Mouse (Mus musculus): ENCODE measurements around the gene Dpp6. TPM values are rescaled to one million over a fixed set of nuclear protein-coding genes. Genes with fewer than 3 reads are reported as not detected.

The Dpp6 gene
- polyA plus RNA-seq, 1 experiment from 2014 or later = 88.3 TPM

- no peak for ATAC-seq (ENCODE audit: low FRiP score)
- Histone ChIP-seq H3K9me3 (replicated peaks) (no peaks in the 10 kb centered on the region), H3K36me3 (peaks cover 29% of the 10 kb centered on the region), H3K27me3 (replicated peaks) (no peaks in the 10 kb centered on the region), H3K4me3 (replicated peaks) (no peak overlapping the region), H3K9ac (replicated peaks) (no peak overlapping the region), H3K4me2 (no peak overlapping the region), H3K4me1 (peaks cover 6% of the 10 kb centered on the region; the same call in 1 of the 2 replicates), H3K27ac (replicated peaks) (no peak overlapping the region)
- WGBS = 42% methylated on average over 6 of the region's 6 CpGs
Measured at GRCm38 (mm10) chr5:27708209-27708608, 891.2 kb downstream of the Dpp6 start.

- no peak for ATAC-seq (ENCODE audit: low FRiP score)
- 44% methylated on average over 8 of the region's 8 CpGs for WGBS
- H3K4me1 ChIP-seq = peaks cover 3% of the 10 kb centered on the region; the same call in 1 of the 2 replicates
Measured at GRCm38 (mm10) chr5:27711461-27712192, 894.6 kb downstream of the Dpp6 start.

GRCm38 (mm10) chr5:27714356-27714755 is 897.4 kb downstream of the Dpp6 start:
- Histone ChIP-seq H3K27me3 (replicated peaks) (no peaks in the 10 kb centered on the region), H3K27ac (replicated peaks) (no peak overlapping the region), H3K9ac (replicated peaks) (no peak overlapping the region), H3K4me3 (replicated peaks) (no peak overlapping the region), H3K4me1 (no peaks in the 10 kb centered on the region), H3K4me2 (no peak overlapping the region), H3K9me3 (replicated peaks) (no peaks in the 10 kb centered on the region), H3K36me3 (peaks cover 55% of the 10 kb centered on the region)
- 59% methylated on average over 9 of the region's 9 CpGs for WGBS
- no peak for ATAC-seq (ENCODE audit: low FRiP score)

More at GRCm38 (mm10) chr5:27711461-27712192, 894.6 kb downstream of the Dpp6 start:
- no peak overlapping the region for H3K9ac ChIP-seq (replicated peaks)
- H3K9me3 ChIP-seq (replicated peaks) = no peaks in the 10 kb centered on the region
- H3K27me3 ChIP-seq (replicated peaks) = no peaks in the 10 kb centered on the region
- no peak overlapping the region for H3K27ac ChIP-seq (replicated peaks)
- H3K4me2 ChIP-seq = no peak overlapping the region
- peaks cover 38% of the 10 kb centered on the region for H3K36me3 ChIP-seq
- H3K4me3 ChIP-seq (replicated peaks) = no peak overlapping the region

- Histone ChIP-seq H3K9ac (replicated peaks) (no peak overlapping the region), H3K4me2 (no peak overlapping the region), H3K27me3 (replicated peaks) (no peaks in the 10 kb centered on the region), H3K4me3 (replicated peaks) (no peak overlapping the region), H3K4me1 (no peaks in the 10 kb centered on the region), H3K36me3 (peaks cover 43% of the 10 kb centered on the region), H3K27ac (replicated peaks) (no peak overlapping the region), H3K9me3 (replicated peaks) (no peaks in the 10 kb centered on the region)
- no peak for ATAC-seq (ENCODE audit: low FRiP score)
- 87% methylated on average over 4 of the region's 4 CpGs for WGBS
Measured at GRCm38 (mm10) chr5:27716026-27716425, 899.0 kb downstream of the Dpp6 start.

GRCm38 (mm10) chr5:27717301-27717700 is 900.3 kb downstream of the Dpp6 start:
- no peak for ATAC-seq (ENCODE audit: low FRiP score)
- Histone ChIP-seq H3K9me3 (replicated peaks) (no peaks in the 10 kb centered on the region), H3K4me3 (replicated peaks) (no peak overlapping the region), H3K9ac (replicated peaks) (no peak overlapping the region), H3K27me3 (replicated peaks) (no peaks in the 10 kb centered on the region), H3K36me3 (peaks cover 37% of the 10 kb centered on the region), H3K4me2 (no peak overlapping the region), H3K27ac (replicated peaks) (no peak overlapping the region), H3K4me1 (no peaks in the 10 kb centered on the region)

DNA sequence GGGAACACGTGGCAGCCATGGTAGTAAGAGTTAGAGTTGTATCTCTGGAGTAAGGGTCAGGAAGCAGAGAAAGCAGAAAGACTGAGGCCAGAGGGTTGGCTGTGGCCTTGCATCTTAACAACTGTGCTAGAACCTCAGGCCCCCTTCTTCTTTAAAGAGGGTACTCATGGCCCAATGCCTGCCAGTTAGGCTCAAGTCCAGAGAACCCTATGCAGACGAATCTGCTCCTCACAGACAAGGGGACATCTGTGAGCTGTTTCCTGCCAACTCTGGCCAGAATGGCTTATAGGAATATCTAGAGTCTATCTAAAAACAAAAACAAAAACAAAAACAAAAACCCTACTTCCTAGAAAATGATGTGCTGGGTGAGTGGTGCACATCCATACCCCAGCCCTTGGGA is 902.3 kb downstream of the Dpp6 start:
- H3K27me3 ChIP-seq (replicated peaks) = no peaks in the 10 kb centered on the region
- no peak for ATAC-seq (ENCODE audit: low FRiP score)
- 67% methylated on average over 2 of the region's 2 CpGs for WGBS
- H3K36me3 ChIP-seq = peaks cover 46% of the 10 kb centered on the region
- H3K4me1 ChIP-seq = no peaks in the 10 kb centered on the region
- H3K9me3 ChIP-seq (replicated peaks) = no peaks in the 10 kb centered on the region
- H3K4me3 ChIP-seq (replicated peaks) = no peak overlapping the region
- H3K4me2 ChIP-seq = no peak overlapping the region
- no peak overlapping the region for H3K9ac ChIP-seq (replicated peaks)
- no peak overlapping the region for H3K27ac ChIP-seq (replicated peaks)

- Histone ChIP-seq H3K9ac (replicated peaks) (no peak overlapping the region), H3K36me3 (peaks cover 28% of the 10 kb centered on the region), H3K27ac (replicated peaks) (no peak overlapping the region), H3K4me2 (no peak overlapping the region), H3K4me1 (no peaks in the 10 kb centered on the region), H3K4me3 (replicated peaks) (no peak overlapping the region), H3K9me3 (replicated peaks) (no peaks in the 10 kb centered on the region), H3K27me3 (replicated peaks) (no peaks in the 10 kb centered on the region)
- 32% methylated on average over 2 of the region's 2 CpGs for whole genome bisulfite sequencing
- no peak; the same call in 1 of the 2 replicates for ATAC-seq (ENCODE audit: low FRiP score)
Measured at GRCm38 (mm10) chr5:27724460-27724859, 907.5 kb downstream of the Dpp6 start.

DNA sequence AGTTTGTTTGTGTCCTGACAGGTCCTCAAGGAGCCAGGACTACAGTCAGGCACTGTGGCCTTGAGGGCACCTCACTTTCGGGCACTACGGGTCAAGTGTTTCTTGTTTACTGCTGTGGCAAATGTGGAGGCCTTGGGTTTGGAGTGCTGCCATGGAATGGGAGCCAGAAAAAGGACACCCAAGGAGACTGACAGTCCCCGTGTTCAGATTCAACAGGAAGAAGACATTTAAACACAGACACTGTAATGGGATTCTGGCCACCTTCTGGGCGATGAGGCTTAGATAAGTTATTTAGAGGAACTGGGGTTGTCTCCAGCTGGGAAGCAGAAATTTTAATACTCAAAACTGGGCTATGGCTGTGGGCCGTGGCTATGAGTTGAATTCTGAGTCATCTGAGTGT is 913.7 kb downstream of the Dpp6 start:
- no peak for ATAC-seq (ENCODE audit: low FRiP score)
- Histone ChIP-seq H3K9me3 (replicated peaks) (0 out of 2 replicates have a peak, but pooled peaks cover 5% of the 10 kb centered on the region), H3K36me3 (peaks cover 15% of the 10 kb centered on the region), H3K27ac (replicated peaks) (no peak overlapping the region), H3K4me1 (no peaks in the 10 kb centered on the region), H3K4me3 (replicated peaks) (no peak overlapping the region), H3K9ac (replicated peaks) (no peak overlapping the region), H3K27me3 (replicated peaks) (no peaks in the 10 kb centered on the region), H3K4me2 (no peak overlapping the region)
- 76% methylated on average over 5 of the region's 5 CpGs for WGBS

- Histone ChIP-seq H3K27ac (replicated peaks) (no peak overlapping the region), H3K9me3 (replicated peaks) (0 out of 2 replicates have a peak, but pooled peaks cover 5% of the 10 kb centered on the region), H3K4me3 (replicated peaks) (no peak overlapping the region), H3K36me3 (peaks cover 8% of the 10 kb centered on the region), H3K9ac (replicated peaks) (no peak overlapping the region), H3K4me1 (no peaks in the 10 kb centered on the region), H3K27me3 (replicated peaks) (no peaks in the 10 kb centered on the region), H3K4me2 (no peak overlapping the region)
- 76% methylated on average over 1 of the region's 1 CpGs for WGBS
- ATAC-seq (ENCODE audit: low FRiP score) = no peak
Measured at GRCm38 (mm10) chr5:27731392-27731791, 914.4 kb downstream of the Dpp6 start.

DNA sequence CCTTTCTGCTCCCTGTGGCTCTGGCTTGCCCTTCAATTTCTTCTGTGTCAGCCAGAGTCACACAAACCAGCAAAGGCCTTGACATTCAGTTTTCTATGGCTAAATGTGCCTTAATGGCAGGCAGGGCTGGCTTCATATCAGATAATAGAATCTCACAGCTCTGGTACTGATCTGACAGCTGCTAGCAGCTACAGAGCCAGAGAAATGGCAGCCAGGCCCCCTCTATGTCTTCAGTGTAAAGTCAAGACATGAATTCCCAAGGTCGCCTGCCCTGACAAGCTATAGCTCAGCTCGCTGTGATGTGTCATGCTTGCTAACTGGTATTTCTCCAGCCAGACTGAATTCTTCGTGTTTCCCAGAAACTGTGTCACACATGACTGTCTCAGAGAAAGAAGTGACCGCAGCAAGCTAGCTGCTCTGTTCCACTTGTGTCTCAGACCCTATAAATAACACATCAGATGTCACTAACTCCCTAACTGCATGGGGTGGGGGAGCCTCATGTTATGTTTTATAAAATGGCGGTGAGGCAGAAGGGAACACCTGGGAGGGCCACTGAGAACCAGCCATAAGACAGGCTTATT is 915.4 kb downstream of the Dpp6 start:
- Histone ChIP-seq H3K36me3 (peaks cover 4% of the 10 kb centered on the region; the same call in 1 of the 2 replicates), H3K27ac (replicated peaks) (peak overlapping the region; percentile 10), H3K4me1 (no peaks in the 10 kb centered on the region), H3K4me3 (replicated peaks) (no peak overlapping the region), H3K27me3 (replicated peaks) (no peaks in the 10 kb centered on the region), H3K4me2 (no peak overlapping the region), H3K9ac (replicated peaks) (no peak overlapping the region), H3K9me3 (replicated peaks) (0 out of 2 replicates have a peak, but pooled peaks cover 5% of the 10 kb centered on the region)
- peak; percentile 28; the same call in 1 of the 2 replicates for ATAC-seq (ENCODE audit: low FRiP score)
- WGBS = 72% methylated on average over 5 of the region's 5 CpGs

DNA sequence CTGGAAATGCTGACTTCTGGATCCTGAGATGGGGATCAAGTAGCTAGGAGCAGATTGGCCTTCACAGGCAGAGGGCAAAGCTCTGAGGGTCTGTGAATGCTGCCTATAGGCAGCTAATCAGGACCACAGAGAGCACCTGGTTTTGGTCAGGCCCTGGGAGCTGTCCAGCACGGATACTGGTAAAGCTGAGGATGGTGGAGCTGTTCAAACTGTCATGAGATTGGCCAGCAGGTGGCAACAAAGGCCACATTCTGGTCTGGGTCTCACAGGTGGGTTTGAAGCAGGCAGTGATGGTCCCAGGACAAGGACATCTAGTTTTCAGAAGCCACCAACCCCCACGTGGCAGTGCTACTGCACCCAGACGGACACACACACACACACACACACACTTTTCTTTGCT is 920.2 kb downstream of the Dpp6 start:
- H3K36me3 ChIP-seq = peaks cover 12% of the 10 kb centered on the region; the same call in 1 of the 2 replicates
- H3K4me3 ChIP-seq (replicated peaks) = no peak overlapping the region
- H3K27me3 ChIP-seq (replicated peaks) = no peaks in the 10 kb centered on the region
- no peaks in the 10 kb centered on the region for H3K4me1 ChIP-seq
- H3K9ac ChIP-seq (replicated peaks) = no peak overlapping the region
- 15% methylated on average over 3 of the region's 3 CpGs for WGBS
- no peak overlapping the region for H3K4me2 ChIP-seq
- 0 out of 2 replicates have a peak, but pooled peaks cover 5% of the 10 kb centered on the region for H3K9me3 ChIP-seq (replicated peaks)
- peak; percentile 25; the same call in 1 of the 2 replicates for ATAC-seq (ENCODE audit: low FRiP score)
- no peak overlapping the region for H3K27ac ChIP-seq (replicated peaks)

DNA sequence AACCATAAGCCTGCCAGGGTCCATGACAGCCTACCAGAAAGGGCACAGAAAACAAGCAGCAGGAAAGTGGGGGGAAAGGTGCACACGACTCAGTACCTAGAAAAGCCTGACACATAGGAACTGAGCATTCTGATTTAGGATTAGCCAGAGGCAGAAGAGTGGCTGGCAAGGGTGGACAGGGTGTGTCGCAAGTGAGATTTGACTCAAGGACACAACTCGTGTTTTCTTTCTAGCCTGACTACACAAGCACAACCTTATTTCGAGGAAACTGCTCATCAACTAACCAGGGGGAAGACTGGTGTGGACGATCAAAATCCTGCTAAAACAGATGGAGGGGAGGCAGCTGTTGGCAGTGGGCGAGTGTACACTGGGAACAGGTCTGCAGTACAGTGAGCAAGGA is 922.2 kb downstream of the Dpp6 start:
- Histone ChIP-seq H3K27ac (replicated peaks) (no peak overlapping the region), H3K9me3 (replicated peaks) (0 out of 2 replicates have a peak, but pooled peaks cover 5% of the 10 kb centered on the region), H3K4me1 (no peaks in the 10 kb centered on the region), H3K4me2 (no peak overlapping the region), H3K9ac (replicated peaks) (no peak overlapping the region), H3K36me3 (peaks cover 31% of the 10 kb centered on the region), H3K27me3 (replicated peaks) (no peaks in the 10 kb centered on the region), H3K4me3 (replicated peaks) (no peak overlapping the region)
- no peak for ATAC-seq (ENCODE audit: low FRiP score)
- WGBS = 84% methylated on average over 6 of the region's 6 CpGs
